Mouse (Mus musculus) neural tube, embryonic 15.5 days (tissue): ENCODE measurements at regions not wholly inside any gene's neighbourhood (a gene's known extent, or its start where the extent isn't known, plus 50 kb on each side); places are given as distances from the start of the nearest gene placed in this dataset.

Source experiments
- ATAC-seq: fragments of 200-750 bp; cut with Nextera tagmentation; 2 replicates; pipeline ENCODE4 v1.8.0; 2017; ENCODE audit warnings: mild to moderate bottlenecking, moderate TSS enrichment, moderate library complexity; ENCODE audit not compliant: low FRiP score
- H3K27ac ChIP-seq: fragments of 300-500 bp; sonication (generic); replicated peaks from 2 replicates; pipeline ENCODE4 v1.5.1; 2015; ENCODE audit warnings: mild to moderate bottlenecking, inconsistent platforms
- H3K27me3 ChIP-seq: fragments of 300-500 bp; sonication (generic); replicated peaks from 2 replicates; pipeline ENCODE4 v1.6.1; 2015; ENCODE audit warnings: inconsistent platforms
- H3K36me3 ChIP-seq: fragments of 300-500 bp; sonication (generic); 2 replicates; pipeline ENCODE4 v1.6.1; 2015; ENCODE audit warnings: inconsistent platforms
- H3K4me1 ChIP-seq: fragments of 300-500 bp; sonication (generic); 2 replicates; pipeline ENCODE4 v1.6.1; 2015; ENCODE audit warnings: inconsistent platforms
- H3K4me2 ChIP-seq: fragments of 300-500 bp; sonication (generic); 2 replicates; pipeline ENCODE4 v1.6.1; 2015; ENCODE audit warnings: inconsistent platforms, mild to moderate bottlenecking, moderate library complexity
- H3K4me3 ChIP-seq: fragments of 300-500 bp; sonication (generic); replicated peaks from 2 replicates; pipeline ENCODE4 v1.5.1; 2015; ENCODE audit warnings: mild to moderate bottlenecking, inconsistent platforms
- H3K9ac ChIP-seq: fragments of 300-500 bp; sonication (generic); replicated peaks from 2 replicates; pipeline ENCODE4 v1.6.1; 2015; ENCODE audit warnings: mild to moderate bottlenecking, inconsistent platforms
- H3K9me3 ChIP-seq: fragments of 300-500 bp; sonication (generic); replicated peaks from 2 replicates; pipeline ENCODE4 v1.6.1; 2016; ENCODE audit warnings: inconsistent platforms
- WGBS: fragments of 180-500 bp; shearing (Covaris S2); methylation state at CpG from one replicate; pipeline ENCODE4 v1.1.7; 2015; ENCODE audit warnings: mixed read lengths; 5-methylcytosine and 5-hydroxymethylcytosine counted together

GRCm38 (mm10) chr2:12764510-12764909 is 159.3 kb upstream of the Pter start:
- Histone ChIP-seq H3K36me3 (no peaks in the 10 kb centered on the region), H3K9me3 (no peaks in the 10 kb centered on the region), H3K27me3 (no peaks in the 10 kb centered on the region), H3K4me1 (no peaks in the 10 kb centered on the region), H3K4me3 (no peak overlapping the region), H3K27ac (no peak overlapping the region), H3K9ac (no peak overlapping the region), H3K4me2 (no peak overlapping the region)
- 79% methylated on average over 1 of the region's 1 CpGs for WGBS
- ATAC-seq = no peak

GRCm38 (mm10) chr2:12765336-12765735 is 158.5 kb upstream of the Pter start:
- Histone ChIP-seq H3K9ac (no peak overlapping the region), H3K4me2 (no peak overlapping the region), H3K4me3 (no peak overlapping the region), H3K27me3 (no peaks in the 10 kb centered on the region), H3K27ac (no peak overlapping the region), H3K4me1 (no peaks in the 10 kb centered on the region), H3K9me3 (no peaks in the 10 kb centered on the region), H3K36me3 (no peaks in the 10 kb centered on the region)
- no peak for ATAC-seq
- 85% methylated on average over 2 of the region's 2 CpGs for WGBS

GRCm38 (mm10) chr2:12776866-12777265 is 147.0 kb upstream of the Pter start:
- Histone ChIP-seq H3K4me2 (no peak overlapping the region), H3K4me3 (no peak overlapping the region), H3K27ac (no peak overlapping the region), H3K4me1 (no peaks in the 10 kb centered on the region), H3K27me3 (no peaks in the 10 kb centered on the region), H3K9me3 (no peaks in the 10 kb centered on the region), H3K36me3 (no peaks in the 10 kb centered on the region), H3K9ac (no peak overlapping the region)
- ATAC-seq = no peak
- WGBS = 69% methylated on average over 3 of the region's 3 CpGs

- Histone ChIP-seq H3K4me1 (no peaks in the 10 kb centered on the region), H3K36me3 (no peaks in the 10 kb centered on the region), H3K27ac (no peak overlapping the region), H3K9ac (no peak overlapping the region), H3K27me3 (no peaks in the 10 kb centered on the region), H3K4me2 (no peak overlapping the region), H3K9me3 (no peaks in the 10 kb centered on the region), H3K4me3 (no peak overlapping the region)
- 66% methylated on average over 2 of the region's 2 CpGs for WGBS
- no peak for ATAC-seq
Observed at GRCm38 (mm10) chr2:12777696-12778095, 146.1 kb upstream of the Pter start.

GRCm38 (mm10) chr2:12792596-12792995 is 131.2 kb upstream of the Pter start:
- no peak for ATAC-seq
- H3K4me1 ChIP-seq = no peaks in the 10 kb centered on the region
- H3K9ac ChIP-seq = no peak overlapping the region
- H3K4me3 ChIP-seq = no peak overlapping the region
- H3K27ac ChIP-seq = no peak overlapping the region
- 77% methylated on average over 2 of the region's 2 CpGs for WGBS
- H3K4me2 ChIP-seq = no peak overlapping the region
- no peaks in the 10 kb centered on the region for H3K9me3 ChIP-seq
- H3K27me3 ChIP-seq = no peaks in the 10 kb centered on the region
- no peaks in the 10 kb centered on the region for H3K36me3 ChIP-seq

- Histone ChIP-seq H3K27ac (no peak overlapping the region), H3K36me3 (no peaks in the 10 kb centered on the region), H3K4me3 (no peak overlapping the region), H3K4me2 (no peak overlapping the region), H3K27me3 (no peaks in the 10 kb centered on the region), H3K4me1 (no peaks in the 10 kb centered on the region), H3K9ac (no peak overlapping the region), H3K9me3 (no peaks in the 10 kb centered on the region)
- WGBS = 70% methylated on average over 1 of the region's 1 CpGs
- no peak for ATAC-seq
Observed at GRCm38 (mm10) chr2:12797615-12798169, 126.1 kb upstream of the Pter start.

GRCm38 (mm10) chr2:12799153-12799925 is 124.5 kb upstream of the Pter start:
- no peak overlapping the region for H3K4me2 ChIP-seq
- H3K4me1 ChIP-seq = no peaks in the 10 kb centered on the region
- H3K9me3 ChIP-seq = no peaks in the 10 kb centered on the region
- no peak for ATAC-seq
- WGBS = 97% methylated on average over 4 of the region's 4 CpGs
- no peaks in the 10 kb centered on the region for H3K27me3 ChIP-seq
- no peak overlapping the region for H3K9ac ChIP-seq
- no peaks in the 10 kb centered on the region for H3K36me3 ChIP-seq
- H3K4me3 ChIP-seq = no peak overlapping the region
- H3K27ac ChIP-seq = no peak overlapping the region

GRCm38 (mm10) chr2:12802667-12803066 is 121.2 kb upstream of the Pter start:
- H3K36me3 ChIP-seq = no peaks in the 10 kb centered on the region
- 44% methylated on average over 1 of the region's 1 CpGs for WGBS

GRCm38 (mm10) chr2:12805096-12805495 is 118.7 kb upstream of the Pter start:
- H3K4me1 ChIP-seq = no peaks in the 10 kb centered on the region
- no peak for ATAC-seq
- 84% methylated on average over 2 of the region's 2 CpGs for WGBS

More at GRCm38 (mm10) chr2:12802667-12803066, 121.2 kb upstream of the Pter start:
- peak; percentile 74 for ATAC-seq
- no peak overlapping the region for H3K4me3 ChIP-seq
- H3K9me3 ChIP-seq = no peaks in the 10 kb centered on the region
- no peak overlapping the region for H3K9ac ChIP-seq
- no peaks in the 10 kb centered on the region for H3K4me1 ChIP-seq
- H3K27me3 ChIP-seq = no peaks in the 10 kb centered on the region
- no peak overlapping the region for H3K27ac ChIP-seq
- no peak overlapping the region for H3K4me2 ChIP-seq

GRCm38 (mm10) chr2:12808466-12808865 is 115.4 kb upstream of the Pter start:
- Histone ChIP-seq H3K4me2 (no peak overlapping the region), H3K27me3 (no peaks in the 10 kb centered on the region), H3K36me3 (no peaks in the 10 kb centered on the region), H3K4me3 (no peak overlapping the region), H3K27ac (no peak overlapping the region), H3K4me1 (no peaks in the 10 kb centered on the region), H3K9me3 (no peaks in the 10 kb centered on the region), H3K9ac (no peak overlapping the region)
- 79% methylated on average over 5 of the region's 5 CpGs for WGBS
- no peak for ATAC-seq

More at GRCm38 (mm10) chr2:12805096-12805495, 118.7 kb upstream of the Pter start:
- no peaks in the 10 kb centered on the region for H3K27me3 ChIP-seq
- no peaks in the 10 kb centered on the region for H3K36me3 ChIP-seq
- no peak overlapping the region for H3K4me3 ChIP-seq
- H3K9me3 ChIP-seq = no peaks in the 10 kb centered on the region
- H3K4me2 ChIP-seq = no peak overlapping the region
- no peak overlapping the region for H3K27ac ChIP-seq
- no peak overlapping the region for H3K9ac ChIP-seq

GRCm38 (mm10) chr2:12815339-12815738 is 108.5 kb upstream of the Pter start:
- H3K27ac ChIP-seq = no peak overlapping the region
- H3K9ac ChIP-seq = no peak overlapping the region
- H3K4me3 ChIP-seq = no peak overlapping the region
- H3K36me3 ChIP-seq = no peaks in the 10 kb centered on the region
- H3K27me3 ChIP-seq = no peaks in the 10 kb centered on the region
- WGBS = 77% methylated on average over 5 of the region's 5 CpGs
- ATAC-seq = no peak
- no peaks in the 10 kb centered on the region for H3K4me1 ChIP-seq
- H3K9me3 ChIP-seq = no peaks in the 10 kb centered on the region
- no peak overlapping the region for H3K4me2 ChIP-seq

- Histone ChIP-seq H3K36me3 (no peaks in the 10 kb centered on the region), H3K4me2 (no peak overlapping the region), H3K9ac (no peak overlapping the region), H3K27me3 (no peaks in the 10 kb centered on the region), H3K9me3 (no peaks in the 10 kb centered on the region), H3K4me3 (no peak overlapping the region), H3K27ac (no peak overlapping the region), H3K4me1 (no peaks in the 10 kb centered on the region)
- no peak for ATAC-seq
- WGBS = 97% methylated on average over 1 of the region's 1 CpGs
Observed at GRCm38 (mm10) chr2:12825902-12826301, 97.9 kb upstream of the Pter start.
